Mouse (Mus musculus): ENCODE results near the gene Adam12.
A peak's percentile ranks its signal among the peaks of the same experiment; 100 is the strongest.

The Adam12 gene

GRCm38 (mm10) chr7:133863684-133864083 lies 368.3 kb downstream of the Adam12 start:
- DNase-seq (ENCODE audit: low read depth) = no peak

- DNase-seq (ENCODE audit: low read depth) = no peak
These were observed 368.8 kb downstream of the Adam12 start for GRCm38 (mm10) chr7:133863151-133863550.

- no peak for DNase-seq (ENCODE audit: low read depth)
These were observed 369.2 kb downstream of the Adam12 start for GRCm38 (mm10) chr7:133862723-133863122.

GRCm38 (mm10) chr7:133862233-133862632 lies 369.7 kb downstream of the Adam12 start:
- no peak for DNase-seq (ENCODE audit: low read depth)

GRCm38 (mm10) chr7:133859548-133859947 lies 372.4 kb downstream of the Adam12 start:
- DNase-seq (ENCODE audit: low read depth) = no peak

- no peak for DNase-seq (ENCODE audit: low read depth)
These were observed 373.4 kb downstream of the Adam12 start for GRCm38 (mm10) chr7:133858506-133858905.

GRCm38 (mm10) chr7:133856278-133856677 lies 375.7 kb downstream of the Adam12 start:
- DNase-seq (ENCODE audit: low read depth) = peak; percentile 35

GRCm38 (mm10) chr7:133850735-133851134 lies 381.2 kb downstream of the Adam12 start:
- no peak for DNase-seq (ENCODE audit: low read depth)

GRCm38 (mm10) chr7:133848180-133848579 lies 383.8 kb downstream of the Adam12 start:
- no peak for DNase-seq (ENCODE audit: low read depth)

- no peak for DNase-seq (ENCODE audit: low read depth)
These were observed 384.8 kb downstream of the Adam12 start for GRCm38 (mm10) chr7:133847175-133847574.

- no peak for DNase-seq (ENCODE audit: low read depth)
These were observed 389.9 kb downstream of the Adam12 start for GRCm38 (mm10) chr7:133842079-133842478.

GRCm38 (mm10) chr7:133839546-133839945 lies 392.4 kb downstream of the Adam12 start:
- no peak for DNase-seq (ENCODE audit: low read depth)
